Mouse (Mus musculus) Patski (cell line): ENCODE results near the gene Irf2bpl. TPM values are rescaled to one million over a fixed set of nuclear protein-coding genes. Genes with fewer than 3 reads are reported as not detected.

Experiments used
- ATAC-seq: fragments of 100-300 bp; one replicate; pipeline ENCODE4 v1.8.0; 2021
- CTCF ChIA-PET: fragments of 350-600 bp; sonication (Branson Sonifier 250); formaldehyde crosslinking; loops from one replicate; lab custom pipeline; 2022; ENCODE audit warnings: inconsistent platforms; lab: Charles Lee
- POLR2A ChIA-PET: fragments of 350-600 bp; sonication (Branson Sonifier 250); formaldehyde crosslinking; loops from one replicate; lab custom pipeline; 2022; ENCODE audit warnings: antibody characterized with exemption, inconsistent platforms; lab: Charles Lee
- DNase-seq: peaks from one replicate; pipeline ENCODE4 v3.0.0-alpha.2; 2011; ENCODE audit warnings: low read depth, low spot score
- H3K27me3 ChIP-seq: fragments of 371-371 bp; one replicate; pipeline ENCODE4 v1.5.1; 2021
- CTCF ChIP-seq: fragments of 100-300 bp; IDR thresholded peaks from one replicate; pipeline ENCODE4 v1.5.1; 2021
- in situ Hi-C: fragments of 300-500 bp; cut with MboI; formaldehyde crosslinking; loops from 3 replicates; pipeline ENCODE4 v1.11.1; 2018; ENCODE audit warnings: low pct_unique_long_range_greater_than_20kb, mixed read lengths
- polyA plus RNA-seq: library from polyadenylated mRNA; unstranded; gene quantifications from one replicate; pipeline ENCODE4 v1.2.3, GENCODE M21; 2021

Irf2bpl gene
- polyA plus RNA-seq, 1 experiment from 2014 or later, result 97.1 TPM

GRCm38 (mm10) chr12:86835899-86836298 is 48.7 kb downstream of the Irf2bpl start:
- ATAC-seq (no peak), DNase-seq (no peak)
- no peaks in the 10 kb centered on the region for H3K27me3 ChIP-seq
- POLR2A ChIA-PET, result interaction anchor here (1.6 kb wide), 1 partner anchor 34 kb away, joined by 5 read pairs; no protein-coding TSS in a partner anchor
- in situ Hi-C loops, result no loop called here
- CTCF ChIA-PET, result interaction anchor here (0.9 to 1.7 kb wide), 3 partner anchors 9 to 37 kb away, joined by 4 read pairs; no protein-coding TSS in a partner anchor
- no peak for TF ChIP-seq CTCF

GRCm38 (mm10) chr12:86834416-86834772 is 50.2 kb downstream of the Irf2bpl start:
- no peak for TF ChIP-seq CTCF
- no peaks in the 10 kb centered on the region for H3K27me3 ChIP-seq
- in situ Hi-C loops, result loop anchor here (5.0 kb wide), 1 partner anchor 37 kb away; no protein-coding TSS in a partner anchor
- CTCF ChIA-PET, result no interaction called here
- POLR2A ChIA-PET, result no interaction called here
- ATAC-seq (no peak), DNase-seq (no peak)

- ChIA-PET CTCF (no interaction called here), POLR2A (interaction anchor here (1.7 kb wide), 1 partner anchor 60 kb away, joined by 3 read pairs; no protein-coding TSS in a partner anchor)
- ATAC-seq (peak; percentile 90), DNase-seq (peak; percentile 92)
- no peak for TF ChIP-seq CTCF
- in situ Hi-C loops, result loop anchor here (5.0 kb wide), 1 partner anchor 37 kb away; no protein-coding TSS in a partner anchor
- no peaks in the 10 kb centered on the region for H3K27me3 ChIP-seq
Observed at GRCm38 (mm10) chr12:86833711-86834415, 50.7 kb downstream of the Irf2bpl start.

- in situ Hi-C loops, result loop anchor here (5.0 kb wide), 1 partner anchor 35 kb away; no protein-coding TSS in a partner anchor
- ATAC-seq (no peak), DNase-seq (no peak)
- no peak for TF ChIP-seq CTCF
- ChIA-PET CTCF (interaction anchor here (1.3 kb wide), 1 partner anchor 20 kb away, joined by 3 read pairs; no protein-coding TSS in a partner anchor), POLR2A (interaction anchor here (0.7 to 1.7 kb wide), 3 partner anchors 9 to 61 kb away, joined by 3 to 4 read pairs (median 3); no protein-coding TSS in a partner anchor)
- H3K27me3 ChIP-seq, result no peaks in the 10 kb centered on the region
Observed at GRCm38 (mm10) chr12:86832551-86833182, 51.9 kb downstream of the Irf2bpl start.

- ATAC-seq, result no peak
- no peak for TF ChIP-seq CTCF
- in situ Hi-C loops, result loop anchor here (5.0 kb wide), 1 partner anchor 35 kb away; no protein-coding TSS in a partner anchor
- POLR2A ChIA-PET, result interaction anchor here (0.9 to 1.7 kb wide), 2 partner anchors 62 kb away, joined by 3 read pairs; no protein-coding TSS in a partner anchor
- CTCF ChIA-PET, result interaction anchor here (1.3 kb wide), 1 partner anchor 21 kb away, joined by 3 read pairs; no protein-coding TSS in a partner anchor
- no peaks in the 10 kb centered on the region for H3K27me3 ChIP-seq
- no peak for DNase-seq
Observed at GRCm38 (mm10) chr12:86831591-86832550, 52.7 kb downstream of the Irf2bpl start.

Other genes starting within 250 kb of the Irf2bpl start
- gene Vash1, start 206.1 kb downstream of the Irf2bpl start, polyA plus RNA-seq, result 1.5 TPM
- gene Angel1, start 158.3 kb downstream of the Irf2bpl start, polyA plus RNA-seq, result 4.9 TPM
- not detected for gene Lrrc74a, start 150.4 kb downstream of the Irf2bpl start, polyA plus RNA-seq
- 34.8 TPM for gene Cipc, start 62.2 kb upstream of the Irf2bpl start, polyA plus RNA-seq
- not detected for gene Zdhhc22, start 105.6 kb upstream of the Irf2bpl start, polyA plus RNA-seq
- not detected for gene Tmem63c, start 136.5 kb upstream of the Irf2bpl start, polyA plus RNA-seq
- gene Ngb, start 217.7 kb upstream of the Irf2bpl start, polyA plus RNA-seq, result 0.49 TPM